Mouse (Mus musculus) urinary bladder, postnatal 25 days (tissue): ENCODE measurements around the gene Usp50.
A peak's percentile ranks its signal among the peaks of the same experiment; 100 is the strongest.

Experiments used
- DNase-seq: peaks from one replicate; pipeline ENCODE4 v3.0.0; 2022; ENCODE audit warnings: low spot score

The Usp50 gene

GRCm38 (mm10) chr2:126740314-126740713 lies 43.0 kb downstream of the Usp50 start:
- no peak for DNase-seq

DNA sequence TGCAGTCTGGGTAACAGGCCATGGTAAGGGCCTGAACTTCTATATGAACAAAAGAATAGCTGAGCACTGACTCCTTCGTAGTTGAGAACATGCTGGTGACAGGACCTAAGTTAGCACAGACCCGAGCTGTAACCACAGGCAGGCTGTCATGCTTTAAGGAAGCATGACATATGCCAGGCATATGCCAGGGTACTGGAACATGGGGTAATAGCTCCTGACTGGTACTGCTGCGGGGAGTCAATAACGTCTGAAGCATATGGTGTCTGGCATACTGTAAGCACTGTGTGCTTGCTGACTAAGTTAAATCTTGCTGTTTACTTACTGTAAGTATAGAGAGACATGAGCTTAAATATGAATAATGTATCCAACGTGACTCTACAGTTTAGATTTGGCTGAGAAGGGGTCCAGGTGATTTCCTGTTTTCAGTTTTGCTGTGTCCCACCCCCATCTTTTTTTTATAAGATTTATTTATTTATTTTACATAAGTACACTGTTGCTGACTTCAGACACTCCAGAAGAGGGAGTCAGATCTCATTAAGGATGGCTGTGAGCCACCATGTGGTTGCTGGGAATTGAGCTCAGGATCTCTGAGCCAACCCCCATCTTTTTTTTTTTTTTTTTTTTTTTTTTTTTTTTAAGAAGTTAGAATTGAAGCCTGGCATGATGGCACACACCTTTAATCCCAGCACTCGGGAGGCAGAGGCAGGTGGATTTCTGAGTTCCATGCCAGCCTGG lies 47.8 kb downstream of the Usp50 start:
- no peak for DNase-seq

DNA sequence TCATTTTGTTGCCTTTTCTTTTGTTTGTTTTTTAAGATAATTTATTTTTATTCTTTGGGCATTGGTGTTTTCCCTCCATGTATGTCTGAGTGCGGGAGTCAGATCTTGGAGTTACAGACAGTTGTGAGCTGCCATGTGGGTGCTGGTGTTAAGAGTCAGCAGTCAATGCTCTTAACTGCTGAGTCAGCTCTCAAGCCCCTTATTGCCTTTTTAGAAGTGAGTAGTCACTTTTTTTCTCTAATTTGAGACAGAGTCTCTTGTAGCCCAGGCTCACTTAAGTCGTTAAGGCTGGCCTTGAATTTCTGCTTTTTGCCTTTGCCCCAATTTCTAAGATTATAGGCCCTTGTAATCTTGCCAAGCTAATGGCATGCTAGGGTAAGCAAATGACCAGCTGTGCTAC lies 52.8 kb downstream of the Usp50 start:
- DNase-seq = no peak

- no peak for DNase-seq
Measured at GRCm38 (mm10) chr2:126729207-126729606, 54.1 kb downstream of the Usp50 start.

DNA sequence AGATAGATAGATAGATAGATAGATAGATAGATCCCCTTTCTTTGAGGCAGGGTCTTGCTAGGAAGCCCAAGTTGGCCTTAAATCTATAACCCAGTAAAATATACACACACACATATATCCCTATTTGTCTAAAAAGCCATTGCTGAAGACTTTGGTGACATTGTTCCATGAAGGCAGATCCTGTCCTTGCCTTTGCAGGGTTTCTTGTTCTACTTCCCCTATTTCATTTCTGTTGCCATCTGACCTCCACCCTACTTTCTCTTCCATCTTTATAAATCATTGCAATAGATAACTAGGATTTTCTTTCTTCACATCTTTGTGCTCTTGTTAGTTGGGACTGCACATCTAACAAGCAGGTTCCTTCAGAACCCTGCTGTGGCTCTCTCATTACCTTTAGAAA lies 70.3 kb downstream of the Usp50 start:
- DNase-seq = no peak

DNA sequence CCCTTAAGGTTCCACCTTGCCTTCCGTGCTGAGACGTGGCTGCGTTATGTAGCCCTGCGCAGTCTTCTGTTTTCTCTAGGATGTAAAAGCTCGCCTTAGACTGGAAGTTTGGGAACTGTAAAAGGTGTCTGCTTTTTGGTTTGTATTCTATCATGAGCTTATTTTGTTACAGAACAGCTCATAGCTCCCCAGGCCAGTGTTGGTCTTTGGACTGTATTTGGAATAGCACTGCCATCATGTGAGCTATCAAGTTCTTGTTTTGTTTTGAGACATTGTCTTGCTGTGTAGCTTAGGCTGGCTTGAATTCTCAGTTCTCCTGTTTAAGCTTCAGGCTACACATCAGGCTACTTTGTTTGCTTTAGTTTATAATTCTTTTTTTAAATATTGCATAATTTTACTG lies 70.7 kb downstream of the Usp50 start:
- no peak for DNase-seq

- DNase-seq = no peak
Measured at GRCm38 (mm10) chr2:126708361-126708760, 74.9 kb downstream of the Usp50 start.

- no peak for DNase-seq
Measured at GRCm38 (mm10) chr2:126707438-126707779, 75.9 kb downstream of the Usp50 start.

GRCm38 (mm10) chr2:126706759-126707437 lies 76.4 kb downstream of the Usp50 start, which contains the start of gene Usp8:
Gene Usp8, plus strand, starts transcription at chr2:126707328.
- DNase-seq = peak; percentile 96

DNA sequence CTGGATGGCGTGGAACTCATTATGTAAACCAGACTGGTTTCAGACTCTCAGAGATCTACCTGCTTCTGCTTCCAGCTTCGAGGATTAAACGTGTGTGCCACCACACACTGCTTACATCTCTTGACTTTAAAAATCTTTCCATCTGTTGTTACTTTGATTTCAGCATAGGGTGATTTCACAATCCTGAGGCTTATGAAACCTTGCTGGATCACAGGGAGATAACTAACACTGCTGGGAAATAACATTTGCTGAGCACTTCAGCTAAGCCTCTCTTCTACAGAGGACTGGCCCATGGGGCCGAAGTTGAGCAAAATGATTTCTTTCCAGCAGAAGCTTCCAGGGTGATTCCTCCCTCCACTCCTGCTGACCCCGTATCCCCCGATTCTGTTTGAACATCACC lies 88.0 kb downstream of the Usp50 start:
- no peak for DNase-seq

GRCm38 (mm10) chr2:126691290-126691689 lies 92.0 kb downstream of the Usp50 start:
- DNase-seq = no peak

DNA sequence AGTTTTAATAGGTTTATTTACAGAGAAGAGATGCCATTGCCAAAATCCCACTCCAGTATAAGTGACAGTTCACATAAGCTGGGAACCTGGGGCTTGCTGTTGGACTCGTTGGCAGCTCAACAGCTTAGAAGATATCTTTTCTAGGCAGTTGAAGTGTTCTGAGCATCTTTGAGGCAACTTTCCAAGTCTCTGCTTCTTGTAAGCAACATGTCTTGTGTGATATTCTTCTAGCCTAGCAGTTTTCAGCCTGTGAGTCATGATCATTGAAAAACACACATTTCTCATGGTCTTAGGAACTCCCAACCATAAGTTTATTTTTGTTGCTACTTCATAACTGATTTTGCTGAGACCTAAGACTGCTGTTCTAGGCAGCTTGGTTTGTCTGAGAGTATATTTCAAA lies 100.3 kb downstream of the Usp50 start:
- DNase-seq = no peak

GRCm38 (mm10) chr2:126682333-126682732 lies 100.9 kb downstream of the Usp50 start:
- DNase-seq = no peak

- no peak for DNase-seq
Measured at GRCm38 (mm10) chr2:126677366-126677765, 105.9 kb downstream of the Usp50 start.

GRCm38 (mm10) chr2:126676122-126676515 lies 107.2 kb downstream of the Usp50 start, which contains the start of gene Gabpb1:
Gene Gabpb1, minus strand, starts transcription at chr2:126676337.
- no peak for DNase-seq

- peak; percentile 83 for DNase-seq
Measured at GRCm38 (mm10) chr2:126675169-126676121, 107.8 kb downstream of the Usp50 start.

DNA sequence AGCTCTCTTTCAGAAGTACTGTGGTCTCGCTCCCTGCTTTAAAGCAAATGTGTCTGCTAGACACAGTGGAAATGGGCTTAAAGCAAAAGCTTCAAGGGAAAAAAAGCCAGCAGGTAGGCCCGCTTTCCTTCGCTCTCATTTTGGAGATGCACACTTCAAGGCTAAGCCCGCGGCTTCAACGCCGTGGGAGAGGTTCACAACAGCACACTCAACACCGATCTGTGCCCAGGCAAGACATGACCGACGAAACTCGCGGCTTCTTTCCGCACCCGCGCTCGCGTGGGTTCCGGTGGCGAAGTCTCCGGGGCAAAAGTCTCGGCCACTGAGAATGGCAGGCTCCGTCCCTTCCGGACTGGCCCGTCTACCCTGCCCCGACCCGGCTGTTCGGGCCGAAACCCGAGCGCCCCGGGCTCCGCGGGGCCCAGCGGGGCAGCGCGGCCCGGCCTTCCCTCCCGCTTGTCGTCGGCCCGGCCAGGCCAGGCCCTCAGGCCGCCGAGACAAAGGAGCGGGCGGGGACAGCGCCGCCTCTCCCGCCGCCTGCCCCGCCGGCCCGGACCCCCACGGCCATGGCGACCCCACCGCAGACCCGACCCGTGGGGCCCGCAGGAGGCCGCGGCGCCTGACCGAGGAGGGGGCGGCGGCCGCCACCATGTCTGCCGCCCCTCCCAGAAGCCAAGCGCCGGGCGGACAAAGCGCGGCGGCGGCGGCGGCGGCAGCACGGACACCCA lies 108.7 kb downstream of the Usp50 start:
- DNase-seq = peak; percentile 49

DNA sequence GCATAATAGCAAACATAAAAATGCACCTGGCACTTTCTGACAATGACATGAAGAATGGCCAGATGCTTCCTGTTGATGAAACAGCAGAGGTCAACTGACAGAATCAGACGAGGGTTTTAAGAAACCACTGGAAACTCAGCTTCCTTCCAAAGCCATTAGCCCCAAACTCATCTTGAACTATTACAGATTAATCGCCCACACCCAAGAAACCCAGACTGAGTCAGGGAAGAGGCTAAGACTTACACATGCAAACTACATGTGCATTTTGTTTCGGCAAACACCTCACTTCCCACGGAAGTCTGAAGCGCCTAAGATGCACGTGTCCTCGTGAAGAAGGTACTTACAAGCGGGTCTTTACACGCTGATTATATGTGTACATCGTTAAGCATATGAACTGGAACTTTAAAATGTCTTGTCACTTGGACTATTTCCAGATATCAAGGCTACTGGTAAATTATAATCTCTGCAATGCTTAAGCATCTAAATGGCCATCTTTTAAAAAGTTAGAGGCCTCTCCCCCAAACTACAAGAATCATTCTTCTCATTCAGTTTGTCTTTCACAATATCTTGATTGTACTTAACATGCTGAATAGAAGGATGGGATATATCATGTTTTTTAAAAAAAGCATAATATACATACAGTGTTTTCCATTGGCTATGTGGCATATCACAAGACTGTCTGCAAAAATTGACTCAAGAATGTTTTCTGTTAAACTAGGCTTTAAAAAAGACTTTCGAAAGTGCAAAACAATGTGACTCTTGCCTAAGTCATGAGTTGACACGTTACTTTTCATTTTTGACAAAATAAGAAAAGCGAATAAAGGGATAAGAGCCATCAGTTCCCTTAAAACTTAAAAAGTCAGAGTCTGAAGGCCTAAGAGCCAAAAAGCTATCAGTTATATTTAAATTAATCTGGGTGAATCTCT lies 109.7 kb downstream of the Usp50 start:
- DNase-seq = no peak

DNA sequence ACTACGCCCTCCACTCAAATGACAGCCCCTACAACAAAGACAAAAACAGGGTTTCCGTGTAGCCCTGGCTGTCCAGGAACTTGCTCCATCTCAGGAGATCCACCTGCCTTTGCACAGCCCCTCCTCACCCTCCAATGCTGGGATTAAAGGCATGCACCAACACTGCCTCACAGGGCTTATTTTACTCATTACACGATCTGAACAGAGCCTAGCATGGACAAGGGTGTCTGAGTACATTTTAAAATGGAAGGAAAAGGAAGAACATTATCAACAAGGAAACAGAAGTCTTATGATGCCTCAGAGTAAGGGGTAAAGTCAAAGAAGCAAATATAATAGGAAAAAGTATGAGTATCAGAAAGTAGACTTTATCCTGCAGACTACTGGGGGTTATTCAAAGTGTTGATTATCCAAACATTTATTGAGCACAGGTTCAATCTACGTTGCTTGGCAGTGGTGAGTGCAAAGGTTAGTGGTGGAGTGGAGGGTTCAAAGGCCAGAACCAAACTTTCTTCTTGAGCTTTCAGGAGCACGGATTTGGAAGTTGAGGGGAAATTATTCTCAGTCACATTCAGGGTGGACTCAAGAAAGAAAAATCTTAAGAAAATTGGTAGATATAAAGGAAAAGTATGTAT lies 114.5 kb downstream of the Usp50 start:
- DNase-seq = no peak

DNA sequence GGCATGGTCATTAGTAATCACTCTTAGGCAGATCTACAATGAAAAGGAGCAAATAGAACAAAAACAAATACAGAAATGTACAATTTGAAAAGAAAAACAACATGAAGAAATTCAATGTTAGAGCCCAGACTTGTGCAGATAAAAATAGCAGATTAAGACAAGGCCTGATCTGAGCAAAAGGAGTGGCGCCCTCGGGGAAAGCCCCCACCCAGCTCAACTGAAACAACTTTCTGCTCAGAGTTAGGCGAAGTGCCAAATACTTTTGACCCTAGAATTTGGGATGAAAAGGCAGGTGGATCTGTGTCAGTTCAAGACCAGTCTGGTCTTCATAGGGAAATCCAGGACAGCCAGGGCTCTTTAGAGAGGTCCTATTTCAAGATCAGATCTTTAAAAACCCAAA lies 117.3 kb downstream of the Usp50 start:
- no peak for DNase-seq
